In genomic region chr12:8781681-8782378, GRCm38 (mm10) we compare ENCODE assay signal across 10 mouse cellular contexts. TPM values are rescaled to one million over a fixed set of nuclear protein-coding genes. Genes with fewer than 3 reads are reported as not detected.
DNase-seq lines count a peak whose midpoint lies in the region; ATAC-seq and TF ChIP-seq lines count a peak whose summit lies in the region.
"Had no signal": no experiment of that assay in that cellular context is flagged by ENCODE, and none has a peak within 500 bp of the region (broad histone marks: within the 10 kb centered on the region; RNA-seq: fewer than 3 reads in every experiment).

No protein-coding gene starts in this region.

- H3K4me1 ChIP-seq in liver, embryonic 16.5 days (ENCODE audit: control insufficient read depth, low read depth, low read length) = peaks cover 12% of the 10 kb centered on the region
- H3K4me1 ChIP-seq in limb, embryonic 14.5 days (ENCODE audit: control insufficient read depth, insufficient read depth, low read length) = peaks cover 73% of the 10 kb centered on the region
- H3K4me1 ChIP-seq in forebrain, embryonic 16.5 days (replicated peaks; ENCODE audit: control insufficient read depth, insufficient read depth, low read length) = no peaks in the 10 kb centered on the region

- H3K27me3 ChIP-seq in liver, embryonic 16.5 days (ENCODE audit: control insufficient read depth, insufficient read depth, low read depth, low read length) = no peaks in the 10 kb centered on the region
- no peaks in the 10 kb centered on the region for H3K27me3 ChIP-seq in limb, embryonic 14.5 days (ENCODE audit: control insufficient read depth, insufficient read depth, low read length)
- no peaks in the 10 kb centered on the region for H3K27me3 ChIP-seq in forebrain, embryonic 16.5 days (replicated peaks; ENCODE audit: control insufficient read depth, insufficient read depth, low read length)
- H3K27me3 ChIP-seq: neural tube, embryonic 12.5 days; Patski had no signal

- H3K36me3 ChIP-seq in liver, embryonic 16.5 days (ENCODE audit: control insufficient read depth, insufficient read depth) = no peaks in the 10 kb centered on the region
- H3K36me3 ChIP-seq in limb, embryonic 14.5 days (ENCODE audit: control insufficient read depth, insufficient read depth, low read length) = peaks cover 14% of the 10 kb centered on the region
- H3K36me3 ChIP-seq in forebrain, embryonic 16.5 days (ENCODE audit: control insufficient read depth, insufficient read depth) = no peaks in the 10 kb centered on the region
- H3K36me3 ChIP-seq: neural tube, embryonic 12.5 days had no signal

- H3K4me3 ChIP-seq in liver, embryonic 16.5 days (ENCODE audit: low read depth, low read length) = no peak overlapping the region
- H3K4me3 ChIP-seq in limb, embryonic 14.5 days (replicated peaks; ENCODE audit: low read length) = no peak overlapping the region
- H3K4me3 ChIP-seq in forebrain, embryonic 16.5 days (replicated peaks; ENCODE audit: low read length) = no peak overlapping the region
- H3K4me3 ChIP-seq: neural tube, embryonic 12.5 days had no signal

- H3K9ac ChIP-seq in liver, embryonic 16.5 days (ENCODE audit: low read depth, low read length) = no peak overlapping the region
- H3K9ac ChIP-seq in limb, embryonic 14.5 days (ENCODE audit: low read depth, low read length, severe bottlenecking) = no peak overlapping the region
- no peak overlapping the region for H3K9ac ChIP-seq in forebrain, embryonic 16.5 days (replicated peaks; ENCODE audit: low read depth, low read length)
- H3K9ac ChIP-seq: neural tube, embryonic 12.5 days had no signal

- no peak overlapping the region for H3K4me2 ChIP-seq in liver, embryonic 16.5 days (ENCODE audit: low read depth, low read length)
- H3K4me2 ChIP-seq in limb, embryonic 14.5 days (replicated peaks; ENCODE audit: low read depth, low read length, severe bottlenecking) = no peak overlapping the region
- no peak overlapping the region for H3K4me2 ChIP-seq in forebrain, embryonic 16.5 days (ENCODE audit: low read length)
- H3K4me2 ChIP-seq: neural tube, embryonic 12.5 days had no signal

- no peak for DNase-seq in liver
- DNase-seq in gastrocnemius, adult 18-20 months (ENCODE audit: low spot score) = peak; percentile 62
- DNase-seq in limb, embryonic 14.5 days (ENCODE audit: low spot score) = peak; percentile 34
- DNase-seq in urinary bladder, postnatal 14 days (ENCODE audit: low spot score) = peak; percentile 90
- DNase-seq in left cerebral cortex, adult 18-20 months (ENCODE audit: low spot score in 2 of 2) = no peak

- H3K9me3 ChIP-seq in liver, embryonic 16.5 days (replicated peaks; ENCODE audit: control insufficient read depth, low read length) = no peaks in the 10 kb centered on the region
- H3K9me3 ChIP-seq in limb, embryonic 14.5 days (ENCODE audit: control insufficient read depth, low read length) = no peaks in the 10 kb centered on the region
- no peaks in the 10 kb centered on the region for H3K9me3 ChIP-seq in forebrain, embryonic 16.5 days (ENCODE audit: control insufficient read depth, low read length)
- H3K9me3 ChIP-seq: neural tube, embryonic 12.5 days had no signal

- 64% methylated on average over 9 of the region's 9 CpGs for WGBS in liver, embryonic 16.5 days (ENCODE audit: insufficient replicate concordance)
- WGBS in limb, embryonic 14.5 days = 61% methylated on average over 9 of the region's 9 CpGs
- 74% methylated on average over 9 of the region's 9 CpGs for WGBS in forebrain, embryonic 16.5 days

- ATAC-seq in liver, embryonic 16.5 days (ENCODE audit: low read depth) = peak; percentile 33
- no peak for ATAC-seq in limb, embryonic 14.5 days (ENCODE audit: low FRiP score, low read depth)
- no peak for ATAC-seq in forebrain, embryonic 16.5 days
- ATAC-seq in frontal cortex, adult (ENCODE audit: low TSS enrichment) = no peak
- ATAC-seq: Patski had no signal

- H3K27ac ChIP-seq in liver, embryonic 16.5 days (ENCODE audit: low read length) = no peak overlapping the region
- no peak overlapping the region for H3K27ac ChIP-seq in limb, embryonic 14.5 days (replicated peaks; ENCODE audit: low read depth, low read length)
- no peak overlapping the region for H3K27ac ChIP-seq in forebrain, embryonic 16.5 days (ENCODE audit: low read length)
- H3K27ac ChIP-seq: neural tube, embryonic 12.5 days had no signal

- TF ChIP-seq POLR2A in limb, embryonic 14.5 days (IDR thresholded peaks at IDR 0.05; ENCODE audit: borderline replicate concordance, extremely low read depth, insufficient read depth, insufficient read length) = no peak

RNA-seq across cellular contexts. Expression of gene Sdc1, which starts 10.7 kb away (rescaled TPM):
- 24.8 and 25.6 TPM in 2 replicates for polyA plus RNA-seq in liver, embryonic 16.5 days (2015; fragmentation: Nextera tagmentation; extraction: Ambion mirVana)
- 1 to 10 TPM; 2.2 to 3.1 TPM for total RNA-seq in gastrocnemius, adult 18-20 months (2021)
- polyA plus RNA-seq in limb, embryonic 14.5 days (2012; rRNA removed) = 268 and 329 TPM in 2 replicates
- 238 and 240 TPM in 2 replicates for polyA plus RNA-seq in limb, embryonic 14.5 days (2014; fragmentation: Nextera tagmentation; extraction: Ambion mirVana)
- total RNA-seq in left cerebral cortex, adult 18-20 months (2021) = 1 to 10 TPM; 1.2 to 1.6 TPM
- polyA plus RNA-seq in forebrain, embryonic 16.5 days (2015; fragmentation: Nextera tagmentation; extraction: Ambion mirVana) = 25.0 and 33.4 TPM in 2 replicates

Comparison
In these comparisons a context has a peak if more than half of its experiments do, and no peak if none do; other contexts are left out.
1. DNase-seq: peak in gastrocnemius, adult 18-20 months (single experiment), limb, embryonic 14.5 days (single experiment) and urinary bladder, postnatal 14 days (single experiment); none in liver (single experiment) and left cerebral cortex, adult 18-20 months (0 of 2).